Mouse (Mus musculus): ENCODE data around the gene Wtap.

- no peak for TF ChIP-seq CTCF (IDR thresholded peaks at IDR 0.05; ENCODE audit: borderline replicate concordance, insufficient read depth, low read length)
- TF ChIP-seq POLR2A (IDR thresholded peaks at IDR 0.05; ENCODE audit: low read depth, low read length), result no peak
Measured at GRCm38 (mm10) chr17:12925703-12926180, 68.2 kb downstream of the Wtap start.

All from embryonic fibroblast, embryonic 13.5 days (primary cell).